Mouse (Mus musculus): ENCODE measurements at regions not wholly inside any gene's neighbourhood (a gene's known extent, or its start where the extent isn't known, plus 50 kb on each side); places are given as distances from the start of the nearest gene placed in this dataset.

GRCm38 (mm10) chr5:73803431-73803830 lies 152.3 kb downstream of the Spata18 start:
- DNase-seq = no peak

- DNase-seq = no peak
Observed at GRCm38 (mm10) chr5:73804556-73805230, 153.5 kb downstream of the Spata18 start.

DNA sequence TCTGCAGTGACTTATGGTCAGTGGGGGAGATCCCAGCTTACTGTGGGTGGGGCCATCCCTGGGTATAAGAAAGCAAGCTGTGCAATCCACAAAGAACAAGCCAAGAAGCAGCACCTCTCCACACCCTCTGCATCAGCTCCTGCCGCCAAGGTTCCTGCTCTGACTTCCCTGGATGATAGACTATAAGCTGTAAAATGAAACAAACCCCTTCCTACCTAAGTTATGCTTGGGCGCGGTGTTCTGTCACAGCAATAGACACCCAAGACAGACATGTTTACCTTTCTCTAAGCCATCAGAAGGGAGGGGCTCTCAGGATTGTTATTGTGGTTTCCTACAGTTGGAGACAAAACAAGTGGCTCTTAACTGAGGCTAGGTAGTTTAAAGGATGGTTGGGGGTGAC lies 159.5 kb downstream of the Spata18 start:
- DNase-seq = no peak

DNA sequence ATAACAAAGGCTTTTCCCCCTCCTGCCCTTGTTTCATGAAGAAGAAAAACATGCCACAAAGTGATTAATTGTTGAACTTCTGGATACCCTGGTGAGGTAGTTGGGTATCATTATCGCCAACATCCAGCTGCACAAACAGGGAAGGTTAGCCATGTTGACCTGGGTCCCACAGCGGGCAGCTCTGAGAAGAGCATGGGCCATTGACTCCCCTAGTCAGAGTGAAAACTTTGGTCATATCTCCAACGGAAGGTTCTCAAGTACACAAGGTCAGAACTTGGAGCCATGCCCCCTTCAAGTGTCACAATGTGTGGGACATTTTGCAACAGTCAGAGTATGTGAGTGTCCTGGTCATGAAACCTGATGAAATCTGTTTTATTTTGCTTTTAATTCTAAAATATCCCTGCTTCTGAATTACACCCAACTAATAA lies 159.9 kb downstream of the Spata18 start:
- DNase-seq = no peak

- DNase-seq = no peak
Observed at GRCm38 (mm10) chr5:73815752-73816151, 164.6 kb downstream of the Spata18 start.

DNA sequence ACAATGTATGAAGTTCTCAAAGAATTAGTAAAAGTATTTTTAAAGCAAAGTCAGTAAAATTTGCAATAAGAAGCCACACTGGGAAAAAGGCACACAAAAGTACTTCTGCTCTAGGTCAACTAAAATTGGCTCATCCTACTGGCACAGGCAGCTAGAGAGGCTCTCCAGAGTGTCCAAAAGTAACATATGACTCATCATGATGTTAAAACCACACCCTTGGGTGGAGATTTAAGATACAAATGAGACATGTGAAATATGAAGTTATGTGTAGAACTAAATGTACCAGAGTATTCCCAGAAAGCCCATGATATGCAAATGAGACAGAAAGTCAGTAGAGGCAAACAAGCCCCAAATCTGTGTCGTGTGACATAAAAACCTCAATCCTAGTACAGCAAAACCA lies 166.0 kb downstream of the Spata18 start:
- no peak for DNase-seq

DNA sequence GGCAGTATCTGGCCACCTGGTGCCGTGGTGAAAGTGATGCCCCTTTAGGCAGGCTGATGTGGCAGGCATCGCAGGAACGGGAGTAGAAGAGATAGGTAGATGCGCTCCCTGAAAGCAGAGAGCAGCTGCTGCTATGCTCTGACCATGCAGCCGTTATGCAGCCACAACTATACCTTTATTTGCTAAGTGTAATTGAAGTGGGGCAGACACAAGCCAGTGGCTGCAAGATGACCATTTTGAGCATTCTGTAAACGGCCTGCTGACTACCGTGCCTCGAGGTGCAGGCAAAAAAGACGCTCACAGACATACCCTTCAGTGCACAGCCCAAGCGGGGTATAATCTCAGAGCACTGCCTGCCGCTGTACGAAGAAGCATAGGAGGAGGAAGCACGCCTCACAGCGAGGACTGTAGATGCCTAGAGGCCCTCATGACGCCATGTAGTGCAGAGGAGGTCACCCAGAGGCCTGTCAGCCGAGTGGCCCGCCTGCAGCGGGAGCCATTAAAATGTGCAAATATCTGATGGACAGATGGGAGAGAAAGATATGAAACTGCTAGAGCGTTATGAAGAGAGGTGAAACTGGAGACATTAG lies 170.9 kb downstream of the Spata18 start:
- no peak for DNase-seq

GRCm38 (mm10) chr5:73823421-73823820 lies 172.2 kb downstream of the Spata18 start:
- no peak for DNase-seq

DNA sequence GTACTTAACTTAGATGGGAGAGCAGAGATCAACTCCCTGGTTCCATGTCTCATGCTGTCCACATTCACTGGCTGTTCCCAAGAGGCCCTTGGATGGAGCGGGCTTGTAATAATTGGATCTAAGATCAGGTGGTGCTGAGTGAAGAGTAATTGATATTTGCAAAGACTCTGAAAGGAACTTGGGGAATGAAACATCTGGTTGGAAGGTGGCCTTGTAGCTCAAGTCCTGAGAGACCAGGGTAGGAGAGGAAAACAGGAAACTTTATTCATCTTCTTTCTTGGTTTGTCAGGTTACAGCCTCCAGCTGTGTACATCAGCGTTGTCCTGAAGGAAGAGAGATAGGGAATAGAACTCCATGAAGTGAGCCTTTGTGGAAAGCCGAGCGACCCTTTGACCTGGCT lies 175.8 kb downstream of the Spata18 start:
- DNase-seq = no peak

GRCm38 (mm10) chr5:73833721-73834120 lies 182.5 kb downstream of the Spata18 start:
- no peak for DNase-seq

DNA sequence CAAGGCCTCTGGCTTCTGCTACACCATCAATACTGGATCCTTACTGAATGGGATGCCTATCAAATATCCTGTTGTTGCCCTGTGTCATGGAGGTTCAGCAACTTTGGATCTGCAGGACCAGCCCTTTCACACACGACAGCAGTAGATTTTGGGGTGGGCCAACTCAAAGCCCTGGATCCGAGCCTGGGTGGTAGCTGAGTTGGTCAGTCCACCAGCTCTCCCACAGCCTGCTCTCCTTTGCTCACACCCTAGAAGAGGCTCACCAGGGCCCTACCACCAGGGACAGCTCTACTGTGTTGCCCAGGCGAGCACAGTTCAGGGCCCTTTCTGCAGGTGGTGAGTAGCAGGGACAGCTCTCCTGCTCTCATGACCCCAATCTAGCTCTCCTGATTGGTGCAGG lies 192.6 kb downstream of the Spata18 start:
- DNase-seq = no peak

DNA sequence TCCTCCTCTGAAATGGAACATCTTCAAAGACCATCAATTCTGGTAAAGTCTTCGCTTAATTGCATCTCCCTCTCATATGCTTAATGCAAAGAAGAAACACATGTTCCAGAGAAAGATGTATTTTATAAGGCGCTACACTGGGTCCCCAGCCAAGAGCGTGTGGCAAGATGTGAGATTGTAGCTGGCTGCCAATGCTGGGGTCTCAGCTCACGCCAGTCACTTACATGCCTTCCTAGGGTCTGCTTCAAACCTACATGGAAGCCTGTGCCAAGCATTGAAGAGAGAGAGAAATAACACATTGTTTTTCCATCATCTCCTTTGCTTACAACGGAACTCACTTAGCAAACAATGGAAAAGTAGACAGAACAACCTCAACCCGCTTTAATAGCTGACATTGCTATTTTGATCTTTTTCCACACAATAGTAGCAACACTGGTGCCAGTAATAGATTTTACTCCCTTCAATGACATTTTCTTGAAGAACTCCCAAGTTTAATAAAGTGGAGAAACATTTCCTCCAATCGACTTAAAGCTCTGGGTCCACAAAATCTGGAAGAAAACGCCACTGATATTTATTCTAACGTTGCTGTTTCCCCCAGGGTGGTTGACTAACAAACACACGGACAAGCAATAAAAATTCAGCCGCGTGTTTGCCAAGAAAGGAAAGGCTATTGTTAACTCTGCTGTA lies 195.1 kb downstream of the Spata18 start:
- no peak for DNase-seq

DNA sequence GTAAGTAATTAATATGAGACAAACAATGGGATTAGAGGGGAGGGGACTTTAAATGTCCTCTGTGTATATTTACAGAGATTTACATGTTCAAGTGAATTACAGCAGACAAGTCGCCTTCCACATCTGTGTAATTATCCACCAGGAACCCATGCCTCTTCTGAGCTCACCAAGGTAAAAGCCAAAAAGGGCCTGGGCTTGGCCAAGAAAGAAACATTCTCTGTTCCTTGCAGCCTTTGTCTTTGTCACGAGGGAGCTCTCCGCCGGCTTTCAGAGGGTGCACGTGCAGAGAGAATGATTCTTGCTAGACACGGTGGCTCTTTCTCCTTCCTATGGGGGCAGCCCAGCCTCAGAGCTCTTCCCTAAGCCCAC lies 195.6 kb downstream of the Spata18 start:
- DNase-seq = no peak

- DNase-seq = no peak
Observed at GRCm38 (mm10) chr5:73851501-73851900, 200.3 kb downstream of the Spata18 start.

DNA sequence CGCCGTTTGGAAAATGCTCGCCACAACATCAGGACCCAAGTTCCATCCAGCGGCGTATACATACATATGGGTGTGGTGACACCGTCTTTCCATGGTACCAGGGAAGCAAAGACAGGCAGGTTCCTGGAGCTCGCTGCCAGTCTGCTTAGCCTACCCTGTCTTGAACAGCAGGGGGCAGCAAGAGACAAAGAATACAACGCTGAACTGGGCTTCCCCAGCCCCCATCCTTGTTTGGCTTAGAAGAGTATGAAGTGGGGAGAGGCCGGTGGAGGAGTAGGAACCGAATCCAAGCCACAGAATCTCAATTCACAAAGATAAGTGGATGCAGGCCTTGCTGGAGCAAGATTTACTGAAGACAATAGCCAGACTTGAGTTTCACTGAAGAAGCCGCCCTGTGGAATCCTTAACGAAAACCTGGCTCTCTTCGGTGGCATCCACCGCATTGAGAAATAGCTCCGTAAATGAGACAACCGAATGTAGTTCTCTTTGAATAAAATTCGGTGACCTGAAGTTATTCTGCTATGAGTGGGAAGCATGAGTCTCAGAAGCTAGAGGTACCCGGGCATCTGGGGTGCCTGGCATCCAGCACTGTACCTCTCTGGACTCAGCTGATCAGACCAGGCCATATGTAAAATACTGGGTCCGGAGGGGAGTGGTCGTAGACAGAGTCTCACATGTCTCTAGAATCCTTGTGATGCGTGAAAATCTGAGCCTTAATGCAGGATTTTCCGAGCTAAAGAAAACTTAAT lies 203.0 kb downstream of the Spata18 start:
- DNase-seq = peak; percentile 73 to 76

- DNase-seq = peak; percentile 23 to 38
Observed at GRCm38 (mm10) chr5:73854774-73855371, 203.7 kb downstream of the Spata18 start.

DNA sequence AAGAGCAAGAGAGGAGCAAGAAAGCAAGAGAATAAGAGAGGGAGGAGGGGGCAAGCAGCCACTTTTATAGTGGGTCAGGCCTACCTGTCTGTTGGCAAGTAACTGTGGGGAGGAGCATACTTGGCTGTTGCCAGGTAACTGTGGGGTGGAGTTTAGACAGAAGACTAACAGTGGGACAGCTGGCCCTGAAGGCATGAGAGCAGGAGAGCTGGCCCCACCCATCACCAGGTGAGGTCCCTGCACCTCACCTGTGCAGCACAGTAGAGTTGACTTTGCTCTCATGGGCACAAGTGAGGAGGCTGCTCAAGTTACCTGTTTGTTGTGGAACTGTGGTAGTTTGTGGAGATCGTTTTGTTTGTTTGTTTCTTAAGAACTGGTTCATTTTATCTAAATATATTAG lies 208.1 kb downstream of the Spata18 start:
- no peak for DNase-seq

DNA sequence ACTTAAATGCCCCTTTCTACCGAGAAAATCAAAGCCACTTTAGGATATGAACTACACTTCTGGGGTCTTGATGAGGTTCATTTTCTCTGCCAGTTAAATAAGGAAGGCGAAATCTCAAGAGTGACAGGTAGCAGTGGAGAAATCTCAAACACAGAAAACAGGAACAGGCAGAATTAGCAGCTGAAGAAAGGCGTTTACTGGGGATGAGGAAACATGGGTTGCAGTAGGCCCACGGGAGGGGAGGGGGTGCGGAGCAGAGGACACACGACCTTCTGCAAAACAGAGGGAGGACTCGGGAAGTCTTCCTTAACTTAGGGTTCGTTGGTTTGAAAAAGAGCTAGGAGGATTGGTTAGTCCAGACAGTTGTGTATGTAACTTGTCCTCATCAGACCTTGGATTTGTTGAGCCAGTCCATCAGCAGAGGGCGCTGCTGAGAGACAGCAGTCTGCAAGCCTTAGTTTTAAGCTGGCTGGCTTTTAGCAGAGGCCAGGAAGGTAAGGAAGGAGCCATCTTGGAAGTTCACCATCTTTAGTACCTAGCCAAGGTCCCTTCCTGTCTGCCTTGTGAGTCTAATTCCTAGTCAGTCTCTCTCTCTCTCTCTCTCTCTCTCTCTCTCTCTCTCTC lies 204.0 kb downstream of the Usp46 start:
- DNase-seq = peak; percentile 55

DNA sequence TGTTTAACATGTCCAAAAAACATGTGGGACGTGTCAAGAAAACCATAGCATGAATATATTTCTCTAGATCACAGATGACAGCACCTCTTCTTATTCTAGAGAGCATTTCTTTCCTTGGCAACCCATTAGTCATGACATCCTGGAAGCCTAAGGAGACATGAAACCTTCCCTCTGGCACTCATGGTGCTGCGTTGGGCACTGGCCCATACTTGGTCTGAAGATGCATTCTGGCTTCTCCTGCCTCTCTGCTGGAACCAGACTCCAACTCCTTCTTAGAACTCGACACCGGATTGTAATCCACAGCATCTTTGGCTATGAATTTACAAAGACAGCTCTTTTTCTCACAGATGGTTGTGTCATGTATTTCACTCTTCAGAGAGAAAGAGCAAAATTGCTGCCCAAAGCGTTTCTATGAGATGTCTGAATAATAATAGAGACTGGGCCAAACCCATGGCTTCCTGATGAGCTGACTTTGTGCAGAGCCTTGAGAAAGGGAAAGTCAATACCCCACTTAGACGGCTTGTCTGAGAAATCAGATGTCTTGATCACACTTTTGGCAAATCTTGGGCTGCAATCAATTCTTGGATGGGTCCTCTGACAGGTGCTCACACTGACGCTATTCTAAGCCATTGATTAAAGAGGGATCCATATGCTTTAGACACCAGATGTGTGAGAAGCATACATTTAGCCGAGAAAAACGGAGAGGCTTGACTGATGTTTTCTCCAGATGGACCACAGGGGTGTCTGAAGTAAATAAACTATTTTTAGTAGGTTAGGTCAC lies 195.4 kb downstream of the Usp46 start:
- no peak for DNase-seq

GRCm38 (mm10) chr5:73874770-73875169 lies 193.5 kb downstream of the Usp46 start:
- no peak for DNase-seq

- no peak for DNase-seq
Observed at GRCm38 (mm10) chr5:73875847-73876246, 192.4 kb downstream of the Usp46 start.

DNA sequence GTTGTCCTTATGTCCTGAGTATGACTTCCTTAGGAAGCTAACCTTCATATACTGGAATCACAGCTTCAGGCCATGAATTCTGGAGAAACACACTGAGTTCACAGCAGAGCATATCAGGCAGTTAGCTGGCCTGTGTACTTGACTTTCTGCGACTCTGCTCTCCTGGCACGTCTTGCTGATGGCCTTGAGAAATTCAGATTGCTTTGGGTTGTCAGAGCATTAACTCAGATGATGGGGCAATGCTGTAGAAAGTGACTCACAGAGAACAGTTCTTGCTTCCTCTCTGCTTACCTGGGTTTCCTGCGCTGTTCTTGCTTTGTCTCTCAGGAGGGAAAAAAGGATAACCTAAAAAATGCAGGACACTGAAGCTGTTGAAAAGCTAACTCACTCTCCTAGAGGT lies 187.3 kb downstream of the Usp46 start:
- DNase-seq = no peak

All from cerebellum, postnatal 36 days (tissue).